Mouse (Mus musculus): ENCODE results near the gene Ttf2.

Gene Ttf2

GRCm38 (mm10) chr3:100911026-100911425 lies 58.4 kb downstream of the Ttf2 start:
- DNase-seq = no peak

DNA sequence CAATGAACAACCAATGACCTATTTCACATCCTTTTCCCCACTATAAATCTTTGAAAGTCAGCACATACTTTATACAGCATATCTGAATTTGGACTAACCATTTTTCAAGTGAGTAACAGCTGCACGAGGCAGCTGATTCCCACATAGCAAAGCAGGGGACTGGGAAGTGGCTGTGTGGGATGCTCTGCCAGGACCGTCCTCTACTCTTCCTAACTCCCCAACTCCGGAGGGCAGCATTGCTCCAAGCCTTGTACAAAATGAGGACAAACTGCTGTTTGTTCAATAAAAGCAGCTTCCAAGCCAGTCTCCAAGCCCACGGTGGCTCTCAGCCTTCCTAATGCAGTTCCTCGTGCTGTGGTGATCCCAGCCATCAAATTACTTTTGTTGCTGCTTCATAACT lies 58.8 kb downstream of the Ttf2 start:
- no peak for DNase-seq

GRCm38 (mm10) chr3:100908594-100908993 lies 60.9 kb downstream of the Ttf2 start:
- DNase-seq = no peak

- DNase-seq = peak; percentile 23
Observed at GRCm38 (mm10) chr3:100906916-100907315, 62.5 kb downstream of the Ttf2 start.

GRCm38 (mm10) chr3:100906128-100906527 lies 63.3 kb downstream of the Ttf2 start:
- DNase-seq = no peak

DNA sequence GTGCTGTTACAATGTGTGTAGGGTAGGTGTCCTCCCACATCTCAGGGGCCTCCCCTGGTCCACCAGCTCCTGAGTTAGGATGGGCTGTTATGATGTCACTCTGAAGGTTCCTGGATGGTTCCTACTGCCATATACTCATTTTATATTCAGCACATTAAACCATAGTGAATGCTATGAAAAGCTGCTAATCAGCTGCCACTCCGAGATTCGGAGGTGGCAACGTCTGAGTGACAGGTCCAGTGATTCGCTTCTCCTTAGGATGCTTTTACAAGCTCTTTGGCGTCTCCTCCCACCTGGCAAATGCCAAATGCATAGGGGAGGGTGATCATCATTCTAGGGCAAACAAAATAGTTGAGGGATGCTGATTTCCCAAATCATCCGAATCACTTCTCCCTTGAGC lies 74.0 kb downstream of the Ttf2 start:
- no peak for DNase-seq

DNA sequence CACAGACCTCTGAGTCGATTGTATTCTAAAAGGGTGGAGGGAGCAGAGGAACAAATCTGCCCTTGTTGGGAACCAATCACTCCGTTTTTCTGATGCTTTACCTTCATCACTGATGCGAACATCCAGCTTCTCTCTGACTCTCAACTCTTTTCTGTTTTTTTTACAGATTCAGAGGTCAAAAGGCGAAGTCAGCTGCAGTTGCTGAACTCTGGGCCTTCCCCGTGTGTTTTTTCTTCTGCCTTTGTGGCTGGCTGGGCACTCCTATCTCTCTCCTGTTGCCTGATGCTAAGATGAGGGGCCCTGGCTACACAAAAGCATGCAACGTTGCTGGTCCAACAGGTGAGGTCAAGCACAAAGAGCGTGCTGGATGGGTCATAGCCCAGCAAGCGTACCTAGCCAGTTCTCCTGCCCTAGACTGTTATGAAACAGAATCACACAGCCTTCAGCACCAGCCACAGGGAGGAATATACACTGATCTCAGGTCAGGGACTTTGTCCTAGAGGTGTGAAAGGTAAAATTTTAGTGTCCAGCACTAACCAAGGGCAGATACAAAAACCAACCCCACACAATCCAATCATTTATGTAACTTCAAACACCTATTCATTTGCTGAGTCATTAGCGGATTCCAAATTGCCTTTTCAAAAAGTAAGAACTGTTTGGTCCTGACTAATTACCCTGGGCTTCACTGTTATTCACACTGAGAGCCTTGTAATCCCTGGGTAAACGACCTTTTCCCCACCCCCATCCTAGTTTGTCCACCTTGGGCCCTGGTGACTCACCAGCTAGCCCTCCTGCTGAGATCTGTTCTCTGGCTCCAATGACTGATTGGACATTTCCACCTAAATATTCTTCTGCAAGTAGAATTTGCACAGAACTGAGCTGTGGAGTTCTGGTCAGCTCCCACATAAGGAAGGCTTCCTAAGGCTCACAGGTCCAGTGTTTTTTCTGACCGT lies 76.8 kb downstream of the Ttf2 start:
- DNase-seq = no peak

GRCm38 (mm10) chr3:100890406-100890805 lies 79.1 kb downstream of the Ttf2 start:
- DNase-seq = no peak

GRCm38 (mm10) chr3:100889234-100889633 lies 80.2 kb downstream of the Ttf2 start:
- DNase-seq = no peak

Data from kidney, postnatal 14 days (tissue).